Mouse (Mus musculus) B cell, adult (primary cell): Measurements from ENCODE around the gene Gm43518. TPM values are rescaled to one million over a fixed set of nuclear protein-coding genes. Genes with fewer than 3 reads are reported as not detected.

Experiments
- total RNA-seq: library from RNA; stranded (reverse); gene quantifications from 4 replicates; pipeline ENCODE4 v1.2.4, GENCODE M21; 2023; ENCODE audit not compliant: inconsistent age

The Gm43518 gene
- 2.8 TPM in 1 of 4 replicates, not detected in the others for total RNA-seq

GRCm38 (mm10) chr5:123927118-123927517 is at the start of gene Gm43518:
TSS of gene Gm43518 (plus strand) at chr5:123927418.

GRCm38 (mm10) chr5:123879928-123880327 is 47.3 kb upstream of the Gm43518 start, which contains the start of gene Hcar1:
TSS of gene Hcar1 (minus strand) at chr5:123880020.

GRCm38 (mm10) chr5:123906976-123907630 is 20.1 kb upstream of the Gm43518 start, which contains the start of gene Denr:
TSS of gene Denr (plus strand) at chr5:123907175.

GRCm38 (mm10) chr5:123930508-123930989 is 3.3 kb downstream of the Gm43518 start, which contains the start of gene Ccdc62:
TSS of gene Ccdc62 (plus strand) at chr5:123930679.

GRCm38 (mm10) chr5:123973299-123974178 is 46.3 kb downstream of the Gm43518 start, which contains the start of gene Hip1r:
TSS of gene Hip1r (plus strand) at chr5:123973628.

Other genes starting within 250 kb of the Gm43518 start
- gene Clip1, start 242.8 kb upstream of the Gm43518 start, total RNA-seq, result 24.8 to 26.2 TPM (median 25.8 TPM) in 4 replicates
- 73.7 to 80.8 TPM (median 77.5 TPM) in 4 replicates for gene Zcchc8, start 206.3 kb upstream of the Gm43518 start, total RNA-seq
- 243 to 272 TPM (median 261 TPM) in 4 replicates for gene Rsrc2, start 178.0 kb upstream of the Gm43518 start, total RNA-seq
- 1.1 to 4.3 TPM (median 1.8 TPM) in 4 replicates for gene Kntc1, start 177.7 kb upstream of the Gm43518 start, total RNA-seq
- gene Hcar2, start 61.9 kb upstream of the Gm43518 start, total RNA-seq, result 0.27 to 0.67 TPM (median 0.40 TPM) in 4 replicates
- gene Hcar1, start 47.4 kb upstream of the Gm43518 start, total RNA-seq, result not detected in 4 replicates
- gene Denr, start 20.2 kb upstream of the Gm43518 start, total RNA-seq, result 37.5 to 42.3 TPM (median 39.0 TPM) in 4 replicates
- 3.5 to 9.7 TPM (median 4.5 TPM) in 4 replicates for gene Ccdc62, start 3.3 kb downstream of the Gm43518 start, total RNA-seq
- gene Hip1r, start 46.2 kb downstream of the Gm43518 start, total RNA-seq, result 268 to 274 TPM (median 271 TPM) in 4 replicates
- 128 to 156 TPM (median 139 TPM) in 4 replicates for gene Vps37b, start 104.9 kb downstream of the Gm43518 start, total RNA-seq
- gene Abcb9, start 168.4 kb downstream of the Gm43518 start, total RNA-seq, result 2.9 to 3.4 TPM (median 3.2 TPM) in 4 replicates
- 19.8 to 21.8 TPM (median 21.2 TPM) in 4 replicates for gene Ogfod2, start 184.9 kb downstream of the Gm43518 start, total RNA-seq
- gene Arl6ip4, start 188.7 kb downstream of the Gm43518 start, total RNA-seq, result 33.3 to 55.2 TPM (median 41.2 TPM) in 4 replicates